Mouse (Mus musculus): ENCODE measurements around the gene Tmcc3.

Tmcc3 gene

GRCm38 (mm10) chr10:94332358-94333137 is 20.8 kb downstream of the Tmcc3 start:
- DNase-seq (ENCODE audit: low spot score) = no peak

- no peak for DNase-seq (ENCODE audit: low spot score)
Observed at GRCm38 (mm10) chr10:94333328-94333727, 21.6 kb downstream of the Tmcc3 start.

GRCm38 (mm10) chr10:94335047-94335446 is 23.3 kb downstream of the Tmcc3 start:
- DNase-seq (ENCODE audit: low spot score) = no peak

- no peak for DNase-seq (ENCODE audit: low spot score)
Observed at GRCm38 (mm10) chr10:94336071-94336470, 24.3 kb downstream of the Tmcc3 start.

- no peak for DNase-seq (ENCODE audit: low spot score)
Observed at GRCm38 (mm10) chr10:94341501-94341900, 29.8 kb downstream of the Tmcc3 start.

- DNase-seq (ENCODE audit: low spot score) = no peak
Observed at GRCm38 (mm10) chr10:94342256-94342655, 30.5 kb downstream of the Tmcc3 start.

GRCm38 (mm10) chr10:94343581-94343980 is 31.8 kb downstream of the Tmcc3 start:
- DNase-seq (ENCODE audit: low spot score) = peak; percentile 19

GRCm38 (mm10) chr10:94344631-94345417 is 33.1 kb downstream of the Tmcc3 start:
- no peak for DNase-seq (ENCODE audit: low spot score)

- DNase-seq (ENCODE audit: low spot score) = no peak
Observed at GRCm38 (mm10) chr10:94345509-94346252, 33.9 kb downstream of the Tmcc3 start.

- DNase-seq (ENCODE audit: low spot score) = no peak
Observed at GRCm38 (mm10) chr10:94346596-94346995, 34.8 kb downstream of the Tmcc3 start.

- no peak for DNase-seq (ENCODE audit: low spot score)
Observed at GRCm38 (mm10) chr10:94347296-94347695, 35.5 kb downstream of the Tmcc3 start.

GRCm38 (mm10) chr10:94347959-94348358 is 36.2 kb downstream of the Tmcc3 start:
- DNase-seq (ENCODE audit: low spot score) = no peak

- DNase-seq (ENCODE audit: low spot score) = no peak
Observed at GRCm38 (mm10) chr10:94350207-94350606, 38.5 kb downstream of the Tmcc3 start.

- DNase-seq (ENCODE audit: low spot score) = no peak
Observed at GRCm38 (mm10) chr10:94350896-94351661, 39.3 kb downstream of the Tmcc3 start.

- no peak for DNase-seq (ENCODE audit: low spot score)
Observed at GRCm38 (mm10) chr10:94352172-94352876, 40.6 kb downstream of the Tmcc3 start.

- DNase-seq (ENCODE audit: low spot score) = no peak
Observed at GRCm38 (mm10) chr10:94352877-94353853, 41.4 kb downstream of the Tmcc3 start.

GRCm38 (mm10) chr10:94354005-94354404 is 42.3 kb downstream of the Tmcc3 start:
- DNase-seq (ENCODE audit: low spot score) = no peak

GRCm38 (mm10) chr10:94354427-94354826 is 42.7 kb downstream of the Tmcc3 start:
- no peak for DNase-seq (ENCODE audit: low spot score)

GRCm38 (mm10) chr10:94356504-94357169 is 44.9 kb downstream of the Tmcc3 start:
- no peak for DNase-seq (ENCODE audit: low spot score)
